Mouse (Mus musculus) subcutaneous adipose tissue, adult 2 months (tissue): ENCODE measurements around the gene Ncmap. TPM values are rescaled to one million over a fixed set of nuclear protein-coding genes. Genes with fewer than 3 reads are reported as not detected.

Experiments used
- polyA plus RNA-seq: library from polyadenylated mRNA; depleted of rRNA; stranded (reverse); fragments of >200 nt; gene quantifications from 2 replicates; pipeline ENCODE4 v1.2.3, GENCODE M21; 2012; ENCODE audit warnings: low replicate concordance; rRNA removed

Ncmap gene
- polyA plus RNA-seq, result 1.3 and 2.5 TPM in 2 replicates

DNA sequence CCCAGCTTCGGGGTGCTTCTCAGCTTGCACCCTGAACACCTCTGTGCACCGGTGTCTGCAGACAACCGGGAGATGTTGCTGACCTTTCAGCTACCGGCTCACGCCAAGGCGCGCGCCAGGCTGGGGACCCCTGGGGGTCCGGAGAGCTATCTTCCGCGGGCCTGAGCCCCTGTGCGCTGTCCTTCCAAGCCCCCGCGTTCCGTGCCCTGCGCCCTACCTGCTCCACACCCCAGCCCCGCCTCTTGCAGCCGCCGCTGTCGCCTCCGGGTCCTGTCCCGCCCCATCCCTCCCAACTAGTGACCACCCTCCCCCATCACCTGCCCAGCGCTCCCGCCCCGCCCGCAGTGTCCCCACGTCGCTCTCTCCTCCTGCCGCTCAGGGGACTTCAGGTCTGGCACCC, at the start of gene Ncmap:
Ncmap (minus strand) TSS at position 237 of the 400 bp plus-strand sequence.

GRCm38 (mm10) chr4:135433443-135434394, 35.7 kb upstream of the Ncmap start, which contains the start of gene Rcan3:
TSS of gene Rcan3 (minus strand) at chr4:135433853.

DNA sequence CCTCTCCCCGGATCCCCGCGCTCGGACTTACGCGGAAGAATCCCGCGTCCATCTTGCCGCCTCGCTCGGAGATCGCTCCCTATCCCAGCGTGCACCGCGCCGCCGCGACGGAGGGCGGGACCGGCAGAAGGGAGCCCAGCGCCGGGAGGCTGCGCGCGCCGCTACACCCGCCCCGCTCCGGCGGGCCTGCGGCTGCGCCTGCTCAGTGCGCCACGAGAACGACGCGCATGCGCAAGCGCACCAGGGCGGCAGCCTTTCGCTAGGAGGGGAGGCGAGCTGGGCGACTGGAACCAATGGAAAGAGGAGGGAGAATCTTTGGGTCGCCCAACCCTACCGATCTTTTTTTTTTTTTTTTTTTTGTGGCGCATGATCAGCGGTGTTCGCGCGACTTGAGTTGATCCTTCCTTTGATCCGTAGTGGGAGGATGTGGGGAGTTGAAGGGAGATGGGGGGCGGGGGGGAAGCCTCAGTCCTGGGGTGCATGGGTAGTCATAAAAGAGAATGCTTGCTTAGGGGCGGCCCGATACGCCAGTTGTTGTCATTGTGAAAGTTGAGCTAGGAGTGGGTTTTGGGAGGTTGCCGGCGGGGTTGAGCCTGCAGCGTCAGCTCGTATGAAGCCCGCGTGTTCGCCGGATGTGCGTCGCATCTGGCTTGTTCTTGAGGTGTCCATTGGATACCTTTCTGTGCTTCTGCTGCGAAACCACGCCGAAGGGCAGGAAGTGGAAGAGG, 44.8 kb downstream of the Ncmap start, which contains the start of gene Srrm1:
Srrm1 (minus strand) TSS at position 256 of the 728 bp plus-strand sequence.

Other genes with a start within 250 kb of the Ncmap start
- gene Clic4, start 125.4 kb downstream of the Ncmap start, polyA plus RNA-seq, result 128 and 149 TPM in 2 replicates
- gene Srrm1, start 44.9 kb downstream of the Ncmap start, polyA plus RNA-seq, result 25.2 and 39.3 TPM in 2 replicates
- gene Rcan3, start 35.6 kb upstream of the Ncmap start, polyA plus RNA-seq, result 12.4 and 21.7 TPM in 2 replicates
- 0.16 TPM in 1 of 2 replicates, not detected in the other for gene Stpg1, start 96.6 kb upstream of the Ncmap start, polyA plus RNA-seq
- gene Nipal3, start 96.8 kb upstream of the Ncmap start, polyA plus RNA-seq, result 10.5 and 25.0 TPM in 2 replicates
- gene Grhl3, start 175.4 kb upstream of the Ncmap start, polyA plus RNA-seq, result 0.63 TPM in 1 of 2 replicates, not detected in the other